Mouse (Mus musculus) lung, postnatal 0 days (tissue): ENCODE results near the gene Tnfaip8l3. TPM values are rescaled to one million over a fixed set of nuclear protein-coding genes. Genes with fewer than 3 reads are reported as not detected.
A peak's percentile ranks its signal among the peaks of the same experiment; 100 is the strongest.

ENCODE experiments used
- ATAC-seq: fragments of 200-750 bp; cut with Nextera tagmentation; 2 replicates; pipeline ENCODE4 v1.8.0; 2017; ENCODE audit warnings: moderate library complexity
- DNase-seq: peaks from one replicate; pipeline ENCODE4 v3.0.0-alpha.2; 2016; ENCODE audit warnings: low spot score
- H3K27ac ChIP-seq: fragments of 300-500 bp; sonication (generic); 2 replicates; pipeline ENCODE4 v1.5.1; 2014; ENCODE audit warnings: antibody characterized with exemption, mild to moderate bottlenecking, low read length, mixed read lengths
- H3K27me3 ChIP-seq: fragments of 300-500 bp; sonication (generic); replicated peaks from 2 replicates; pipeline ENCODE4 v1.6.1; 2014; ENCODE audit warnings: low read length, mixed read lengths; ENCODE audit not compliant: insufficient read depth
- H3K36me3 ChIP-seq: fragments of 300-500 bp; sonication (generic); 2 replicates; pipeline ENCODE4 v1.6.1; 2014; ENCODE audit warnings: low read length, mixed read lengths; ENCODE audit not compliant: insufficient read depth
- H3K4me1 ChIP-seq: fragments of 300-500 bp; sonication (generic); 2 replicates; pipeline ENCODE4 v1.6.1; 2014; ENCODE audit warnings: antibody characterized with exemption, low read depth, low read length, mixed read lengths; ENCODE audit not compliant: insufficient read depth
- H3K4me2 ChIP-seq: fragments of 300-500 bp; sonication (generic); replicated peaks from 2 replicates; pipeline ENCODE4 v1.6.1; 2014; ENCODE audit warnings: low read depth, mild to moderate bottlenecking, low read length, moderate library complexity, mixed read lengths
- H3K4me3 ChIP-seq: fragments of 300-500 bp; sonication (generic); 2 replicates; pipeline ENCODE4 v1.5.1; 2014; ENCODE audit warnings: low read depth, low read length
- H3K9ac ChIP-seq: fragments of 300-500 bp; sonication (generic); replicated peaks from 2 replicates; pipeline ENCODE4 v1.6.1; 2014; ENCODE audit warnings: low read depth, mild to moderate bottlenecking
- H3K9me3 ChIP-seq: fragments of 300-500 bp; sonication (generic); 2 replicates; pipeline ENCODE4 v1.6.1; 2016; ENCODE audit warnings: low read length, mixed read lengths
- CTCF ChIP-seq: IDR thresholded peaks from 2 replicates; pipeline ENCODE4 v1.5.1; 2016; ENCODE audit warnings: antibody characterized with exemption, mild to moderate bottlenecking
- EP300 ChIP-seq: IDR thresholded peaks from 2 replicates; pipeline ENCODE4 v1.6.1; 2016; ENCODE audit warnings: antibody characterized with exemption, mild to moderate bottlenecking, control low read depth
- WGBS: fragments of 180-500 bp; shearing (Covaris S2); extraction: QIAGEN DNeasy Blood & Tissue Kit; methylation state at CpG from one replicate; pipeline ENCODE4 v1.1.7; 2014; 5-methylcytosine and 5-hydroxymethylcytosine counted together
- polyA plus RNA-seq: library from polyadenylated mRNA; unstranded; fragments of >200 nt; fragmentation: Nextera tagmentation; extraction: Ambion mirVana; gene quantifications from 2 replicates; pipeline ENCODE4 v1.2.1, GENCODE M21; 2015

Tnfaip8l3 gene
- polyA plus RNA-seq, 1 experiment from 2014 or later: 1.7 TPM

DNA sequence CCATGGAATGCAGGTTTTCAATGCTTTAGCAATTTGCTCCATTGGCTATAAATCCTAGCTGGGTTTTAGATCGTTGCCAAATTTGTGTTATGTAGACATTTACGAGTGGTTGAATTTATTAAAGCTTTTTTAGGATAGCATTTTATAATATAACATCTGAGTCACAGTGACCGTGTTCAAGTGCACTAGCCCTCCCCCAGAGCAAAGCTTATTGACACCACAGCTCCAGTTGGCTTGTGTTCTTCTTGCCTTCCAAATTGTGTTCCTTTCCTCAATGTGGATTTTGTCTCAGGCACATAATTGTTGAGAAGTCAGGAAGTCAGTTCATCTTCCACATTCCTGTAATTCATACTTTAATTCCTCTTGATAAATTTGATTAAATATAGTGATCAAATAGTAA is 6.7 kb upstream of the Tnfaip8l3 start:
- Histone ChIP-seq H3K27ac (no peak overlapping the region), H3K4me1 (no peaks in the 10 kb centered on the region), H3K4me2 (no peak overlapping the region), H3K9me3 (no peaks in the 10 kb centered on the region), H3K36me3 (no peaks in the 10 kb centered on the region), H3K27me3 (no peaks in the 10 kb centered on the region), H3K9ac (no peak overlapping the region), H3K4me3 (no peak overlapping the region)
- TF ChIP-seq CTCF: no peak
- TF ChIP-seq EP300: peak; percentile 60
- peak; percentile 78 for ATAC-seq
- DNase-seq: peak; percentile 83
- 58% methylated on average over 3 of the region's 3 CpGs for WGBS

DNA sequence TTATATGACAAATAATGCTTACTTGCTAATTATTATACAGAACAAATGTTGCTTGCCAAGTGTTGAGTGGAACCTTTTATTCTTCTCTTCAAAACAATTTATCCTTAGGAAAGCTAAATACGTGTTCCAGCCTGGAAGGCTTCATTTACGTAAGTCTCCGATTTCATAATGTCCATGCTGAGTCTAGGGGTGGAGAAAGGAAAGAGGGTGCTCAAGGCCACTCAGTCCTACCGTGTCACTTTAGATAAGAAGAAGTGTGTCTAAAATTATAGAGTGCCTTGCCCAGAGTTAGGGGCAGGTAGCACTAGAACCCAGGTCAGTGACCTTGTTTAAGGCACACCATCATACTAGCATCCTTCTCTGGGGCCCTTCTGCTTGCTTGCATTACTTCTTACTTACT is 5.5 kb upstream of the Tnfaip8l3 start:
- TF ChIP-seq EP300 (peak; percentile 57), CTCF (no peak)
- no peaks in the 10 kb centered on the region for H3K36me3 ChIP-seq
- DNase-seq (peak; percentile 78), ATAC-seq (peak; percentile 53)
- no peak overlapping the region for H3K4me3 ChIP-seq
- H3K9ac ChIP-seq: no peak overlapping the region
- H3K9me3 ChIP-seq: no peaks in the 10 kb centered on the region
- no peak overlapping the region for H3K4me2 ChIP-seq
- WGBS: 30% methylated on average over 4 of the region's 4 CpGs
- no peaks in the 10 kb centered on the region for H3K27me3 ChIP-seq
- H3K27ac ChIP-seq: no peak overlapping the region
- no peaks in the 10 kb centered on the region for H3K4me1 ChIP-seq

DNA sequence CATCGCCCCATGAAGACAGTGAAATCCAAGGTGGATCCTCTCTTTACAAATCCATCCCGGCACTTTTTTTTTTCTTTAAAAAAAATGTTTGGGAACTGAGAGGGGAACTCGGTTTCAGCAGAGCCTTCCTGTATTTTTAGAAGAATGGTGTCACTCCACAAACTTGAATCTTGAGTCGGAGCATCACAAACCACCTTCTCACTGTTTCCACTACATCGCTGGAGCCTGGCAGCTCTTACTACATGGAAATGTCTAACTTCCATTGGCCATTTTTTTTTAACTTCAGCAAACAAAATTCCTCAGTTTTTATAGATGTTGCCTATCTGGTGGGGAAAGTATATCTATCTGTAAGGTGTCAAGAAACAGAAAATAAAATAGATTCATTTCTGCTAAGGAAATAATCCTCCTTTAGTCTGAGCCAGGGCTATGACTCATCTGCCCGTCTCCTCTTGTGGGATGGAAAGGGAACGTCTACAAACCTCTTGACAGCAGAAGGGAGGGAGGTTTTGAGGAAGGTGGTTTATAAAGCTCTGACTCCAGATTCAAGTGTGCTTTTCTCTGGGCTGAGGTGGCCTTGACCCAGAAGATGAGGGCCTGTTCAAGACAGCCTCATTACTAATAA is 3.4 kb upstream of the Tnfaip8l3 start:
- Histone ChIP-seq H3K4me2 (no peak overlapping the region), H3K27ac (no peak overlapping the region), H3K36me3 (no peaks in the 10 kb centered on the region), H3K9ac (no peak overlapping the region), H3K27me3 (no peaks in the 10 kb centered on the region; the same call in none of the 2 replicates), H3K4me3 (no peak overlapping the region), H3K9me3 (no peaks in the 10 kb centered on the region), H3K4me1 (no peaks in the 10 kb centered on the region)
- no peak for ATAC-seq
- 57% methylated on average over 7 of the region's 7 CpGs for WGBS
- TF ChIP-seq CTCF: no peak
- no peak for TF ChIP-seq EP300
- no peak for DNase-seq

DNA sequence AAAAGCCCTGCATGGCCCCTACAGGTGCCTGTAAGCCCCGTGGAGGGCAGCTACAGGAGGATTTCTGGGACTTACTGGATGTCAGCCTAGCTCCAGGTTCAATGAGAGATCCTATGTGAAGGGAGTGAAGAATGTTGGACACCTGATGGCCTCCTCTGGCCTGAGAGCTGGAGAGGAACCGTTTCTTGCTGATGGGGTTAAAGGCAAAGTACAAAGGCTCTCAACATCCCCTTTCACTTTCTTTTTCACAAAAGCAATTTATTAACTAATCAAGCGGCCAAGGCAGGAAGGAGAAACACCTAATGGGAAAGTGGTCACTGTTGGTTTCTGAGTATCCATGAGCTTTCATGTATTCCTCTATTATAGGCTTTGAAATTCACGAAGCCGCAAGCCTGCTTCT is 1.0 kb upstream of the Tnfaip8l3 start:
- 45% methylated on average over 5 of the region's 5 CpGs for WGBS
- no peaks in the 10 kb centered on the region for H3K36me3 ChIP-seq
- peak overlapping the region; percentile 82 for H3K4me2 ChIP-seq
- no peaks in the 10 kb centered on the region for H3K9me3 ChIP-seq
- H3K27me3 ChIP-seq: no peaks in the 10 kb centered on the region; the same call in none of the 2 replicates
- H3K9ac ChIP-seq: no peak overlapping the region
- ATAC-seq (no peak), DNase-seq (no peak)
- TF ChIP-seq CTCF (no peak), EP300 (no peak)
- H3K27ac ChIP-seq: 0 out of 2 replicates have a peak overlapping the region, but pooled peaks have one; percentile 28
- H3K4me3 ChIP-seq: peak overlapping the region; percentile 51
- no peaks in the 10 kb centered on the region; the same call in 1 of the 2 replicates for H3K4me1 ChIP-seq

DNA sequence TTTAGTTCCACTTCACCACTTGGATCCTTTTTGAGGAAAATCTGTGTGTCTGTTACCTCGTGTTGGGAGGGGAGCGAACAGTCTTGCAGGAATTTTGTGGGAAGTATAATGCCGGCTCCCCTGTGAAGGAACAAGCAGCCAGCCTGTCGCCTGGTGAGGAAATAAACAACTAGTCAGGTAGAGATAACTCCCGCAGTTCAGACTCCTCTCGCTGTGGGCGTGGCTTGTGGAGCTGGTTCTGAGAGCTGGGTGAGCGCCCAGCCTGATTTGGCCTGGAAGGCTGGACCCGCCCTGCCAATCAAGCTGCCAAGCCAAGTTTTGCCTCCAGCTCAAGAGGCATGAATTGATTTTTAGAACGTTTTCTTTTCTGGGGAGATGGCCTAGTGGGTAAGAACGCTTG is 589 bp upstream of the Tnfaip8l3 start:
- Histone ChIP-seq H3K4me1 (no peaks in the 10 kb centered on the region; the same call in 1 of the 2 replicates), H3K36me3 (no peaks in the 10 kb centered on the region), H3K9ac (no peak overlapping the region), H3K4me2 (peak overlapping the region; percentile 82), H3K4me3 (peak overlapping the region; percentile 51), H3K27ac (0 out of 2 replicates have a peak overlapping the region, but pooled peaks have one; percentile 28), H3K27me3 (no peaks in the 10 kb centered on the region; the same call in none of the 2 replicates), H3K9me3 (no peaks in the 10 kb centered on the region)
- TF ChIP-seq EP300: no peak
- DNase-seq: peak; percentile 80
- WGBS: 1% methylated on average over 11 of the region's 11 CpGs
- ATAC-seq: peak; percentile 76

DNA sequence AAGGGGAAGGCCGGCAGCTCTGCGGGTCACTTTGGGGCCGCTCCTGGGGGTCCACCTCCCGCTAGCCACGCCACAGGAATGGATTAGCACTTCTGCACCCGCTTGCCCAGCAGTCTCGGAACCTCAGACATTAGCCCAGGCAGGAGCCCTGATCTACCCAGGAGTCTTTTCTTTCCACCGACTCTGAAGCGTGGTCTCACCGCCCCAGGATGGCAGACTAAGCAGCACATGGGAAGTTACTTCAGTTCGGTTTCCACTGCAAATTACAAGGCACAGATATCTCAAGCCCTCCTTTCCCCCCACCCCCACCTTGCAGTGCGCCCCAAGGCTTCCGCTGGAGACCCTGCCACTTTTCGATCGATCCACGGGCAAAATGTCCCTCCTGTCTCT is 551 bp downstream of the Tnfaip8l3 start:
- Histone ChIP-seq H3K36me3 (no peaks in the 10 kb centered on the region), H3K9ac (0 out of 2 replicates have a peak overlapping the region, but pooled peaks have one; percentile 34), H3K27ac (no peak overlapping the region), H3K27me3 (no peaks in the 10 kb centered on the region; the same call in none of the 2 replicates), H3K4me3 (peak overlapping the region; percentile 51), H3K9me3 (no peaks in the 10 kb centered on the region), H3K4me2 (peak overlapping the region; percentile 82), H3K4me1 (no peaks in the 10 kb centered on the region; the same call in 1 of the 2 replicates)
- DNase-seq (no peak), ATAC-seq (no peak)
- TF ChIP-seq EP300 (no peak), CTCF (no peak)
- WGBS: 3% methylated on average over 16 of the region's 16 CpGs
